Mouse (Mus musculus) kidney, embryonic 15.5 days (tissue): ENCODE results near the gene Sh2d3c. TPM values are rescaled to one million over a fixed set of nuclear protein-coding genes. Genes with fewer than 3 reads are reported as not detected.

Experiments
- ATAC-seq: fragments of 200-750 bp; cut with Nextera tagmentation; replicated peaks from 2 replicates; pipeline ENCODE4 v1.8.0; 2017; ENCODE audit warnings: moderate TSS enrichment; ENCODE audit not compliant: low FRiP score
- H3K27ac ChIP-seq: fragments of 300-500 bp; sonication (generic); 2 replicates; pipeline ENCODE4 v1.5.1; 2015; ENCODE audit warnings: mild to moderate bottlenecking, inconsistent platforms
- H3K27me3 ChIP-seq: fragments of 300-500 bp; sonication (generic); 2 replicates; pipeline ENCODE4 v1.6.1; 2015; ENCODE audit warnings: inconsistent platforms
- H3K36me3 ChIP-seq: fragments of 300-500 bp; sonication (generic); 2 replicates; pipeline ENCODE4 v1.6.1; 2015; ENCODE audit warnings: inconsistent platforms
- H3K4me1 ChIP-seq: fragments of 300-500 bp; sonication (generic); 2 replicates; pipeline ENCODE4 v1.6.1; 2015; ENCODE audit warnings: inconsistent platforms
- H3K4me2 ChIP-seq: fragments of 300-500 bp; sonication (generic); 2 replicates; pipeline ENCODE4 v1.6.1; 2015; ENCODE audit warnings: moderate library complexity, mild to moderate bottlenecking, inconsistent platforms
- H3K4me3 ChIP-seq: fragments of 300-500 bp; sonication (generic); replicated peaks from 2 replicates; pipeline ENCODE4 v1.5.1; 2015; ENCODE audit warnings: mild to moderate bottlenecking, inconsistent platforms
- H3K9ac ChIP-seq: fragments of 300-500 bp; sonication (generic); 2 replicates; pipeline ENCODE4 v1.6.1; 2015; ENCODE audit warnings: mild to moderate bottlenecking, inconsistent platforms
- H3K9me3 ChIP-seq: fragments of 300-500 bp; sonication (generic); replicated peaks from 2 replicates; pipeline ENCODE4 v1.6.1; 2016; ENCODE audit warnings: inconsistent platforms
- WGBS: fragments of 180-500 bp; shearing (Covaris S2); methylation state at CpG from one replicate; pipeline ENCODE4 v1.1.7; 2015; ENCODE audit warnings: mixed read lengths; 5-methylcytosine and 5-hydroxymethylcytosine counted together
- microRNA counts: library from miRNA; unstranded; fragments of <30 nt; microRNA quantifications from one replicate; lab custom pipeline; 2016
- microRNA-seq: library from miRNA; unstranded; fragments of <30 nt; microRNA quantifications from one replicate; pipeline ENCODE4, GENCODE M21; 2016
- polyA plus RNA-seq: library from polyadenylated mRNA; unstranded; fragments of >200 nt; fragmentation: Nextera tagmentation; extraction: Ambion mirVana; gene quantifications from 2 replicates; pipeline ENCODE4 v1.2.1, GENCODE M21; 2015

Gene Sh2d3c
- polyA plus RNA-seq, 1 experiment from 2014 or later = 37.2 TPM

- no peak overlapping the region for H3K27ac ChIP-seq
- WGBS = 76% methylated on average over 6 of the region's 6 CpGs
- H3K27me3 ChIP-seq = no peaks in the 10 kb centered on the region
- H3K4me1 ChIP-seq = 0 out of 2 replicates have a peak, but pooled peaks cover 4% of the 10 kb centered on the region
- no peaks in the 10 kb centered on the region for H3K9me3 ChIP-seq
- H3K36me3 ChIP-seq = no peaks in the 10 kb centered on the region
- H3K9ac ChIP-seq = no peak overlapping the region
- no peak overlapping the region for H3K4me3 ChIP-seq
- ATAC-seq = no peak
- H3K4me2 ChIP-seq = no peak overlapping the region
Observed at GRCm38 (mm10) chr2:32781710-32782109, 60.9 kb downstream of the Sh2d3c start.

GRCm38 (mm10) chr2:32784048-32784681 is 63.3 kb downstream of the Sh2d3c start, which contains the start of gene Cfap157:
Gene Cfap157, minus strand, starts transcription at chr2:32784428.
- no peaks in the 10 kb centered on the region for H3K9me3 ChIP-seq
- H3K27ac ChIP-seq = no peak within 1 kb of the TSS
- H3K36me3 ChIP-seq = no peaks in the 10 kb centered on the region; the same call in 1 of the 2 replicates
- H3K27me3 ChIP-seq = no peaks in the 10 kb centered on the region
- ATAC-seq = no peak
- 0 out of 2 replicates have a peak, but pooled peaks cover 4% of the 10 kb centered on the region for H3K4me1 ChIP-seq
- H3K9ac ChIP-seq = no peak within 1 kb of the TSS
- no peak within 1 kb of the TSS for H3K4me3 ChIP-seq
- no peak within 1 kb of the TSS for H3K4me2 ChIP-seq
- 71% methylated on average over 4 of the region's 4 CpGs for WGBS

GRCm38 (mm10) chr2:32787176-32787575 is 66.3 kb downstream of the Sh2d3c start:
- WGBS = 60% methylated on average over 6 of the region's 6 CpGs
- Histone ChIP-seq H3K4me1 (0 out of 2 replicates have a peak, but pooled peaks cover 4% of the 10 kb centered on the region), H3K27me3 (no peaks in the 10 kb centered on the region), H3K4me2 (no peak overlapping the region), H3K4me3 (no peak overlapping the region), H3K36me3 (no peaks in the 10 kb centered on the region; the same call in 1 of the 2 replicates), H3K9ac (no peak overlapping the region), H3K9me3 (no peaks in the 10 kb centered on the region), H3K27ac (no peak overlapping the region)
- ATAC-seq = no peak

GRCm38 (mm10) chr2:32788581-32788980 is 67.7 kb downstream of the Sh2d3c start:
- Histone ChIP-seq H3K4me3 (no peak overlapping the region), H3K4me2 (no peak overlapping the region), H3K9ac (no peak overlapping the region), H3K4me1 (0 out of 2 replicates have a peak, but pooled peaks cover 4% of the 10 kb centered on the region), H3K9me3 (no peaks in the 10 kb centered on the region), H3K27me3 (no peaks in the 10 kb centered on the region), H3K27ac (no peak overlapping the region), H3K36me3 (no peaks in the 10 kb centered on the region; the same call in 1 of the 2 replicates)
- no peak for ATAC-seq
- 60% methylated on average over 2 of the region's 2 CpGs for WGBS

DNA sequence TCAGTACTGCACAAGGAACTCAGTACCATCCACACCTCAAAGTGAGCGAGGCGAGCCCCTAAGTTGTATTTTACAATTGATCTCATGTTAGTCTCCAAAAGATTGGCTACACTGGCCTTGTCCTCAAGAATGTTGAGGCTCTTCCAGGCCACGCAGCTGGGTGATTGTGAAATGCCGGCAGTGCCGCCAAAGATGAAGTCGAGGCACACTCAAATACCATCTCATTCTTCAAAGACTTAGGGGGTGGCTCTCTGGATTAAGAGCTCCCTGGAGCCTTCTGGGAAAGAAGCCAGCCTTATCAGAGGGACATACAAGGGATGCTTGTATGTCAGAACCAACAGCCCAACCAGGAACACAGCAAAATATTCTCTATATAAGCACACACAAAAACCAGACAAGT is 70.4 kb downstream of the Sh2d3c start:
- no peak overlapping the region for H3K27ac ChIP-seq
- H3K36me3 ChIP-seq = peaks cover 18% of the 10 kb centered on the region
- 81% methylated on average over 6 of the region's 6 CpGs for WGBS
- no peaks in the 10 kb centered on the region for H3K4me1 ChIP-seq
- no peaks in the 10 kb centered on the region for H3K27me3 ChIP-seq
- no peak for ATAC-seq
- no peaks in the 10 kb centered on the region for H3K9me3 ChIP-seq
- no peak overlapping the region for H3K9ac ChIP-seq
- no peak overlapping the region for H3K4me3 ChIP-seq
- H3K4me2 ChIP-seq = no peak overlapping the region

DNA sequence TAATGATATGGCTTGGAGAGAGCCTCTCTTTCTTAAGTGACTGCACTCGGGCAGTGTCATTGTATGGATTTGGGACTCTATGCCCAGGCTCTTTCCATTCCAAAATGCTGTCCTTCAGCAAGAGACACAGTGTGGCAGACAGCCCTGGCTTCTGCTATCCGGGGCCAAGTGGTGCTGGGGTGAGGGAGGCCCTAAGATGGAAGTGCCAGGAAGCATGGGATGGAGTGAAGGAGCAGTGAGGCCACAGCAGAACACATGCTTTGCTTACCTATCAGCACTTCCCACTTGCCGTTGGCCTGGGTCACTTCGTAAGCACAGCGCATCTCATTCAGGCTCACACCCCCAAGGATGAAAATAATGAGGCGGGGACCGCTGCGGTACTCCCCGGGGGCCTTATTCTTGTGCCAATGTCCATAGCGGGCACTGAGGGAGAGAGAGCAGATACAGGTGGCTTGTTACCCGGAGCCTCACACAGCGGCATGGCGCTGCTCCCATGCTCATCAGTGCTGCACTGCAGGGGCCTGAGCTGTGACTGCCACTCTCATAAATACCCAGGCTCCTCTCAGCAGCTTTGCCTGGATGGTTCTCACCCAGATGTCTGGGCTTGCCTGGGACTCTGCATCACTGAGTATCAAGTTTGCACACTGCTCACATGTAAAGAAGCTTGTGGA is 75.0 kb downstream of the Sh2d3c start:
- H3K27ac ChIP-seq = no peak overlapping the region
- no peak overlapping the region for H3K4me3 ChIP-seq
- no peak overlapping the region for H3K9ac ChIP-seq
- H3K4me1 ChIP-seq = no peaks in the 10 kb centered on the region
- WGBS = 86% methylated on average over 13 of the region's 13 CpGs
- no peaks in the 10 kb centered on the region for H3K27me3 ChIP-seq
- H3K4me2 ChIP-seq = no peak overlapping the region
- no peak for ATAC-seq
- H3K36me3 ChIP-seq = peaks cover 43% of the 10 kb centered on the region
- no peaks in the 10 kb centered on the region for H3K9me3 ChIP-seq

- Histone ChIP-seq H3K4me1 (no peaks in the 10 kb centered on the region), H3K4me2 (no peak overlapping the region), H3K9ac (no peak overlapping the region), H3K36me3 (peaks cover 60% of the 10 kb centered on the region), H3K27ac (no peak overlapping the region), H3K27me3 (no peaks in the 10 kb centered on the region), H3K9me3 (no peaks in the 10 kb centered on the region), H3K4me3 (no peak overlapping the region)
- WGBS = 55% methylated on average over 10 of the region's 10 CpGs
- ATAC-seq = no peak
Observed at GRCm38 (mm10) chr2:32798251-32798962, 77.6 kb downstream of the Sh2d3c start.

MicroRNAs encoded within 50 kb of the gene (microRNA counts, 519-probe panel; counts per million panel counts)
- 2,347 counts per million, percentile 32 among the panel's probes with 10 or more counts for microRNA mmu-miR-2861 (lab: Ali Mortazavi, UCI)

Small RNA genes within 50 kb of the gene (microRNA-seq; reads per million reads assigned to microRNA genes)
- gene Gm47291 (not detected), gene Mir2861 (not detected), gene Mir3960 (not detected), gene Mir8093 (not detected)

Other genes with a start within 250 kb of the Sh2d3c start
- gene Fam102a, start 185.7 kb upstream of the Sh2d3c start, polyA plus RNA-seq = 14.5 and 15.0 TPM in 2 replicates
- gene Dpm2, start 150.2 kb upstream of the Sh2d3c start, polyA plus RNA-seq = 103 and 107 TPM in 2 replicates
- 2.0 and 2.7 TPM in 2 replicates for gene Pip5kl1, start 146.3 kb upstream of the Sh2d3c start, polyA plus RNA-seq
- gene 9430097D07Rik, start 145.4 kb upstream of the Sh2d3c start, polyA plus RNA-seq = 0.10 and 0.17 TPM in 2 replicates
- gene St6galnac4, start 134.0 kb upstream of the Sh2d3c start, polyA plus RNA-seq = 22.3 and 23.2 TPM in 2 replicates
- 17.0 and 17.6 TPM in 2 replicates for gene St6galnac6, start 121.3 kb upstream of the Sh2d3c start, polyA plus RNA-seq
- gene Ak1, start 99.3 kb upstream of the Sh2d3c start, polyA plus RNA-seq = 32.6 and 34.4 TPM in 2 replicates
- gene Eng, start 74.5 kb upstream of the Sh2d3c start, polyA plus RNA-seq = 71.9 and 82.1 TPM in 2 replicates
- 33.7 and 40.3 TPM in 2 replicates for gene Fpgs, start 16.9 kb upstream of the Sh2d3c start, polyA plus RNA-seq
- gene Cdk9, start 8.0 kb upstream of the Sh2d3c start, polyA plus RNA-seq = 108 and 118 TPM in 2 replicates
- gene 6330409D20Rik, start 20.0 kb downstream of the Sh2d3c start, polyA plus RNA-seq = 0.18 TPM in 1 of 2 replicates, not detected in the other
- 64.8 and 70.5 TPM in 2 replicates for gene Tor2a, start 36.2 kb downstream of the Sh2d3c start, polyA plus RNA-seq
- gene Ttc16, start 54.6 kb downstream of the Sh2d3c start, polyA plus RNA-seq = 0.15 and 0.25 TPM in 2 replicates
- 5.1 and 5.5 TPM in 2 replicates for gene Ptrh1, start 54.7 kb downstream of the Sh2d3c start, polyA plus RNA-seq
- 0.45 and 0.64 TPM in 2 replicates for gene Cfap157, start 63.4 kb downstream of the Sh2d3c start, polyA plus RNA-seq
- 16.5 and 19.3 TPM in 2 replicates for gene Stxbp1, start 126.2 kb downstream of the Sh2d3c start, polyA plus RNA-seq
- 44.5 and 47.7 TPM in 2 replicates for gene Fam129b, start 155.1 kb downstream of the Sh2d3c start, polyA plus RNA-seq
- gene Rpl12, start 240.5 kb downstream of the Sh2d3c start, polyA plus RNA-seq = 204 and 210 TPM in 2 replicates
- 11.2 and 12.2 TPM in 2 replicates for gene Lrsam1, start 240.6 kb downstream of the Sh2d3c start, polyA plus RNA-seq